In genomic region chr13:119755141-119755547, GRCm38 (mm10) we compare ENCODE assay signal across 8 mouse cellular contexts. TPM values are rescaled to one million over a fixed set of nuclear protein-coding genes. Genes with fewer than 3 reads are reported as not detected.
DNase-seq lines count a peak whose midpoint lies in the region; ATAC-seq and TF ChIP-seq lines count a peak whose summit lies in the region.

No protein-coding gene starts in this region.

- H3K4me1 ChIP-seq in forebrain, embryonic 16.5 days (replicated peaks; ENCODE audit: control insufficient read depth, insufficient read depth, low read length) = peaks cover 22% of the 10 kb centered on the region
- H3K4me1 ChIP-seq in intestine, embryonic 15.5 days (replicated peaks) = peaks cover 12% of the 10 kb centered on the region
- peaks cover 21% of the 10 kb centered on the region for H3K4me1 ChIP-seq in limb, embryonic 12.5 days (replicated peaks)
- peaks cover 8% of the 10 kb centered on the region; the same call in 1 of the 2 replicates for H3K4me1 ChIP-seq in midbrain, postnatal 0 days (ENCODE audit: insufficient read depth, low read length)

- TF ChIP-seq CTCF in midbrain, postnatal 0 days (IDR thresholded peaks at IDR 0.05) = no peak

- no peaks in the 10 kb centered on the region for H3K36me3 ChIP-seq in forebrain, embryonic 16.5 days (ENCODE audit: control insufficient read depth, insufficient read depth)
- no peaks in the 10 kb centered on the region for H3K36me3 ChIP-seq in intestine, embryonic 15.5 days
- H3K36me3 ChIP-seq in limb, embryonic 12.5 days = no peaks in the 10 kb centered on the region
- no peaks in the 10 kb centered on the region for H3K36me3 ChIP-seq in midbrain, postnatal 0 days (ENCODE audit: insufficient read depth, low read length)

- peak; percentile 58 for ATAC-seq in cerebellum, adult (ENCODE audit: insufficient number of reproducible peaks, low FRiP score, low TSS enrichment)
- peak; percentile 40 for ATAC-seq in forebrain, embryonic 16.5 days
- peak; percentile 64 for ATAC-seq in intestine, embryonic 15.5 days
- ATAC-seq in limb, embryonic 12.5 days (ENCODE audit: insufficient number of reproducible peaks, insufficient read depth, low FRiP score, low TSS enrichment, low read depth) = peak; percentile 58
- ATAC-seq in midbrain, postnatal 0 days (ENCODE audit: low FRiP score) = peak; percentile 71

- no peaks in the 10 kb centered on the region for H3K27me3 ChIP-seq in forebrain, embryonic 16.5 days (replicated peaks; ENCODE audit: control insufficient read depth, insufficient read depth, low read length)
- no peaks in the 10 kb centered on the region for H3K27me3 ChIP-seq in intestine, embryonic 15.5 days (replicated peaks)
- H3K27me3 ChIP-seq in limb, embryonic 12.5 days = no peaks in the 10 kb centered on the region
- no peaks in the 10 kb centered on the region for H3K27me3 ChIP-seq in midbrain, postnatal 0 days (ENCODE audit: insufficient read depth, low read length)

- peak overlapping the region; percentile 72 for H3K4me3 ChIP-seq in forebrain, embryonic 16.5 days (replicated peaks; ENCODE audit: low read length)
- peak overlapping the region; percentile 50 for H3K4me3 ChIP-seq in intestine, embryonic 15.5 days (replicated peaks)
- H3K4me3 ChIP-seq in limb, embryonic 12.5 days (replicated peaks) = peak overlapping the region; percentile 60
- H3K4me3 ChIP-seq in midbrain, postnatal 0 days (ENCODE audit: low read depth, low read length) = peak overlapping the region; percentile 77

- under 1% methylated on average over 16 of the region's 16 CpGs for WGBS in forebrain, embryonic 16.5 days
- WGBS in intestine, embryonic 15.5 days = 3% methylated on average over 16 of the region's 16 CpGs
- 1% methylated on average over 16 of the region's 16 CpGs for WGBS in limb, embryonic 12.5 days
- WGBS in midbrain, postnatal 0 days = under 1% methylated on average over 16 of the region's 16 CpGs

- no peak for DNase-seq in cerebellum, adult 8-10 months
- peak; percentile 82 for DNase-seq in ZHBTc4 (ENCODE audit: low read depth, low spot score)
- DNase-seq in midbrain, postnatal 0 days (ENCODE audit: low spot score) = peak; percentile 9
- DNase-seq in thymus, postnatal 10 days (ENCODE audit: low spot score in 2 of 2) = peak; percentile 82 to 86

- no peaks in the 10 kb centered on the region for H3K9me3 ChIP-seq in forebrain, embryonic 16.5 days (ENCODE audit: control insufficient read depth, low read length)
- H3K9me3 ChIP-seq in intestine, embryonic 15.5 days = no peaks in the 10 kb centered on the region
- H3K9me3 ChIP-seq in limb, embryonic 12.5 days = no peaks in the 10 kb centered on the region
- H3K9me3 ChIP-seq in midbrain, postnatal 0 days (ENCODE audit: low read length) = no peaks in the 10 kb centered on the region

- peak overlapping the region; percentile 87 for H3K9ac ChIP-seq in forebrain, embryonic 16.5 days (replicated peaks; ENCODE audit: low read depth, low read length)
- peak overlapping the region; percentile 49 for H3K9ac ChIP-seq in intestine, embryonic 15.5 days
- peak overlapping the region; percentile 71 for H3K9ac ChIP-seq in limb, embryonic 12.5 days (replicated peaks)
- H3K9ac ChIP-seq in midbrain, postnatal 0 days (replicated peaks; ENCODE audit: low read length, poor library complexity, severe bottlenecking) = peak overlapping the region; percentile 87

- peak overlapping the region; percentile 85 for H3K27ac ChIP-seq in forebrain, embryonic 16.5 days (ENCODE audit: low read length)
- H3K27ac ChIP-seq in intestine, embryonic 15.5 days = no peak overlapping the region
- peak overlapping the region; percentile 79; the same call in 1 of the 2 replicates for H3K27ac ChIP-seq in limb, embryonic 12.5 days
- H3K27ac ChIP-seq in midbrain, postnatal 0 days (ENCODE audit: low read depth, low read length) = peak overlapping the region; percentile 86

- H3K4me2 ChIP-seq in forebrain, embryonic 16.5 days (ENCODE audit: low read length) = peak overlapping the region; percentile 97
- peak overlapping the region; percentile 96 for H3K4me2 ChIP-seq in intestine, embryonic 15.5 days (replicated peaks)
- peak overlapping the region; percentile 91 for H3K4me2 ChIP-seq in limb, embryonic 12.5 days
- peak overlapping the region; percentile 89 for H3K4me2 ChIP-seq in midbrain, postnatal 0 days (ENCODE audit: low read depth, low read length, poor library complexity, severe bottlenecking)

RNA-seq across cellular contexts. Expression of gene Nim1k, which starts 0.5 kb away (rescaled TPM):
- 7.4 and 8.0 TPM in 2 replicates for polyA plus RNA-seq in forebrain, embryonic 16.5 days (2015; fragmentation: Nextera tagmentation; extraction: Ambion mirVana)
- 0.54 and 0.63 TPM in 2 replicates for polyA plus RNA-seq in intestine, embryonic 15.5 days (2015; fragmentation: Nextera tagmentation; extraction: Ambion mirVana)
- polyA plus RNA-seq in limb, embryonic 12.5 days (2016; fragmentation: Nextera tagmentation; extraction: Ambion mirVana) = 1.6 and 2.3 TPM in 2 replicates
- 9.5 and 10.3 TPM in 2 replicates for total RNA-seq in midbrain, postnatal 0 days (2014; rRNA removed)
- 8.6 and 8.7 TPM in 2 replicates for polyA plus RNA-seq in midbrain, postnatal 0 days (2015; fragmentation: Nextera tagmentation; extraction: Ambion mirVana)

RNA-seq across cellular contexts. Expression of gene Zfp131, which starts 35.5 kb away (rescaled TPM):
- 41.8 and 42.7 TPM in 2 replicates for polyA plus RNA-seq in forebrain, embryonic 16.5 days (2015; fragmentation: Nextera tagmentation; extraction: Ambion mirVana)
- 25.3 and 30.0 TPM in 2 replicates for polyA plus RNA-seq in intestine, embryonic 15.5 days (2015; fragmentation: Nextera tagmentation; extraction: Ambion mirVana)
- 48.7 and 50.2 TPM in 2 replicates for polyA plus RNA-seq in limb, embryonic 12.5 days (2016; fragmentation: Nextera tagmentation; extraction: Ambion mirVana)
- 26.4 and 33.8 TPM in 2 replicates for total RNA-seq in midbrain, postnatal 0 days (2014; rRNA removed)
- 22.3 and 25.9 TPM in 2 replicates for polyA plus RNA-seq in midbrain, postnatal 0 days (2015; fragmentation: Nextera tagmentation; extraction: Ambion mirVana)
